Mouse (Mus musculus) forebrain, postnatal 0 days (tissue): ENCODE data around the gene Ssxb10. TPM values are rescaled to one million over a fixed set of nuclear protein-coding genes. Genes with fewer than 3 reads are reported as not detected.
A peak's percentile ranks its signal among the peaks of the same experiment; 100 is the strongest.
"Not testable (repeated sequence)": the region's sequence is repeated elsewhere in the genome, so short reads cannot be mapped to it uniquely, and the experiment has no call there.

ENCODE experiments used
- ATAC-seq: fragments of 200-750 bp; cut with Nextera tagmentation; 2 replicates; pipeline ENCODE4 v1.8.0; 2017; ENCODE audit warnings: mild to moderate bottlenecking, moderate library complexity
- DNase-seq: peaks from one replicate; pipeline ENCODE4 v3.0.0-alpha.2; 2015
- H3K27ac ChIP-seq: fragments of 300-500 bp; sonication (generic); 2 replicates; pipeline ENCODE4 v1.5.1; 2014; ENCODE audit warnings: low read depth, mild to moderate bottlenecking, antibody characterized with exemption, low read length, moderate library complexity, mixed read lengths
- H3K27me3 ChIP-seq: fragments of 300-500 bp; sonication (generic); 2 replicates; pipeline ENCODE4 v1.6.1; 2014; ENCODE audit warnings: mild to moderate bottlenecking, low read length, mixed read lengths; ENCODE audit not compliant: insufficient read depth
- H3K36me3 ChIP-seq: fragments of 300-500 bp; sonication (generic); 2 replicates; pipeline ENCODE4 v1.6.1; 2014; ENCODE audit warnings: mild to moderate bottlenecking, moderate library complexity; ENCODE audit not compliant: insufficient read depth
- H3K4me1 ChIP-seq: fragments of 300-500 bp; sonication (generic); 2 replicates; pipeline ENCODE4 v1.6.1; 2014; ENCODE audit warnings: antibody characterized with exemption; ENCODE audit not compliant: insufficient read depth
- H3K4me2 ChIP-seq: fragments of 300-500 bp; sonication (generic); 2 replicates; pipeline ENCODE4 v1.6.1; 2014; ENCODE audit warnings: low read depth, mild to moderate bottlenecking, moderate library complexity
- H3K4me3 ChIP-seq: fragments of 300-500 bp; sonication (generic); 2 replicates; pipeline ENCODE4 v1.5.1; 2014; ENCODE audit warnings: low read depth, low read length, mixed read lengths
- H3K9ac ChIP-seq: fragments of 300-500 bp; sonication (generic); 2 replicates; pipeline ENCODE4 v1.6.1; 2014; ENCODE audit warnings: mild to moderate bottlenecking
- H3K9me3 ChIP-seq: fragments of 300-500 bp; sonication (generic); 2 replicates; pipeline ENCODE4 v1.6.1; 2016; ENCODE audit warnings: low read length
- CTCF ChIP-seq: sonication (generic); IDR thresholded peaks from 2 replicates; pipeline ENCODE4 v1.5.1; 2016; ENCODE audit warnings: antibody characterized with exemption, control low read depth, low read depth
- WGBS: fragments of 180-500 bp; shearing (Covaris S2); extraction: QIAGEN DNeasy Blood & Tissue Kit; methylation state at CpG from one replicate; pipeline ENCODE4 v1.1.7; 2014; 5-methylcytosine and 5-hydroxymethylcytosine counted together
- polyA plus RNA-seq: library from polyadenylated mRNA; unstranded; fragments of >200 nt; fragmentation: Nextera tagmentation; extraction: Ambion mirVana; gene quantifications from 2 replicates; pipeline ENCODE4 v1.2.1, GENCODE M21; 2015
- total RNA-seq: library from RNA; depleted of rRNA; stranded (reverse); fragments of >200 nt; gene quantifications from 2 replicates; pipeline ENCODE4 v1.2.3, GENCODE M21; 2014; rRNA removed

Gene Ssxb10
- total RNA-seq (not detected in 2 replicates), polyA plus RNA-seq (not detected in 2 replicates)

GRCm38 (mm10) chrX:8327124-8327523 lies at the start of gene Ssxb10:
Gene Ssxb10, plus strand, starts transcription at chrX:8327424.
- H3K4me3 ChIP-seq: no peak within 1 kb of the TSS
- no peak within 1 kb of the TSS for H3K4me2 ChIP-seq
- no peaks in the 10 kb centered on the region for H3K36me3 ChIP-seq
- no peaks in the 10 kb centered on the region for H3K4me1 ChIP-seq
- no peaks in the 10 kb centered on the region for H3K27me3 ChIP-seq
- H3K27ac ChIP-seq: no peak within 1 kb of the TSS
- no peak within 1 kb of the TSS for H3K9ac ChIP-seq
- H3K9me3 ChIP-seq: no peaks in the 10 kb centered on the region
- no peak for DNase-seq
- ATAC-seq: no peak
- TF ChIP-seq CTCF: no peak
- 53% methylated on average over 2 of the region's 2 CpGs for WGBS

GRCm38 (mm10) chrX:8288621-8289020 lies 38.6 kb upstream of the Ssxb10 start:
- no peaks in the 10 kb centered on the region for H3K36me3 ChIP-seq
- no peaks in the 10 kb centered on the region for H3K9me3 ChIP-seq
- 77% methylated on average over 5 of the region's 5 CpGs for WGBS
- no peak overlapping the region for H3K4me3 ChIP-seq
- DNase-seq (no peak), ATAC-seq (no peak)
- no peak for TF ChIP-seq CTCF
- H3K27ac ChIP-seq: no peak overlapping the region
- no peaks in the 10 kb centered on the region for H3K27me3 ChIP-seq
- no peaks in the 10 kb centered on the region for H3K4me1 ChIP-seq
- no peak overlapping the region for H3K9ac ChIP-seq
- no peak overlapping the region for H3K4me2 ChIP-seq

DNA sequence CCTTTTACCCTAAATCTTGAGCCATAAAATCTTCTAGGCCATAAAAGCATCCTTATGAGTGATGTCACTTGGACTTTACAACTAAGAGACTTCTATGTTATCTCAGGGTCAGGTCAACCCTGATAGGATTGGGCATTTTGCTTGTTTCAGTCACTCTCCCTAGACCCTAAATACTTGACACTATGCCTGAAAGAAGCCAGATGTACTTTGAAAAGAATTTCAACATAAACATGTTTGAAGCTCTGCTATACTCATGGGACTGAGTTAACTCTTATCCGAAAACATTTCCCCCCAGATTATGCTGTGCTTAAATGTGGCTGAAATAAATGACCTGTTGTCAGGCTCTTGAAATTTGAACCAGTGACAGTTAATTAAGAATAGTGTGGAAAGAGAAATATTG lies 17.9 kb upstream of the Ssxb10 start:
- H3K36me3 ChIP-seq: no peaks in the 10 kb centered on the region
- no peaks in the 10 kb centered on the region for H3K9me3 ChIP-seq
- no peaks in the 10 kb centered on the region for H3K27me3 ChIP-seq
- no peak overlapping the region for H3K9ac ChIP-seq
- DNase-seq: no peak
- WGBS: 93% methylated on average over 1 of the region's 1 CpGs
- H3K27ac ChIP-seq: no peak overlapping the region
- no peak overlapping the region for H3K4me3 ChIP-seq
- H3K4me2 ChIP-seq: no peak overlapping the region
- no peak for TF ChIP-seq CTCF
- no peaks in the 10 kb centered on the region for H3K4me1 ChIP-seq
- no peak for ATAC-seq

GRCm38 (mm10) chrX:8314905-8315304 lies 12.3 kb upstream of the Ssxb10 start:
- 11% methylated on average over 7 of the region's 7 CpGs for WGBS
- not testable (repeated sequence) for ATAC-seq, DNase-seq

DNA sequence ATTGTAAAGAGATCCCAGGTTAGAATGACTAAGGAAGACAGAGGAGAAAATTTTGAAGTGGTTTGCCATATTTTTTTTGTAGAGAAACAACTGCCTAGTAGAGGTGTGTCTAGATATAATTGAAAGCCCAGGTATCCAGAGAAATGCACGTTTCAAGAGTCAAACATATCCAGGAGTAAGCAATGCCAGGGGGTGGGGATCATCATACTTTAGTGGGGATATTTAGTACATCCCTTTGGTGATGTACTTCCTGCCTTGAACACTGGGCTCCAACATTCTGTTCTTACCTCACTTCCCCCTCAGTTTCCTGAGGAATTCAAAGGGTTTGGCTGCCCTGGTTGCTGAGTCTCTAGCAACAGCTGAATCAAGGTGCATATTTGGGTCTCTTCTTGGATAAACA lies 39.5 kb downstream of the Ssxb10 start, which contains the start of gene Ssxb9:
Gene Ssxb9 (plus strand): TSS at position 301 of the 400 bp plus-strand sequence.
- H3K4me3 ChIP-seq, H3K4me1 ChIP-seq, H3K36me3 ChIP-seq, H3K9ac ChIP-seq, ATAC-seq, H3K27me3 ChIP-seq, DNase-seq, H3K27ac ChIP-seq, H3K9me3 ChIP-seq, H3K4me2 ChIP-seq: not testable (repeated sequence)
- 32% methylated on average over 1 of the region's 1 CpGs for WGBS

More at GRCm38 (mm10) chrX:8314905-8315304, 12.3 kb upstream of the Ssxb10 start:
- H3K4me2 ChIP-seq, H3K9me3 ChIP-seq, H3K27me3 ChIP-seq, H3K9ac ChIP-seq, H3K4me1 ChIP-seq, H3K36me3 ChIP-seq, H3K27ac ChIP-seq, H3K4me3 ChIP-seq: not testable (repeated sequence)
- TF ChIP-seq CTCF: peak; percentile 30

Other genes with a start within 250 kb of the Ssxb10 start
- gene Was, start 236.9 kb upstream of the Ssxb10 start, total RNA-seq: 0.81 and 0.85 TPM in 2 replicates
- gene Was, start 236.9 kb upstream of the Ssxb10 start, polyA plus RNA-seq: 0.09 and 0.30 TPM in 2 replicates
- 261 and 316 TPM in 2 replicates for gene Wdr13, start 194.5 kb upstream of the Ssxb10 start, total RNA-seq
- gene Wdr13, start 194.5 kb upstream of the Ssxb10 start, polyA plus RNA-seq: 45.2 and 58.4 TPM in 2 replicates
- 581 and 651 TPM in 2 replicates for gene Rbm3, start 181.5 kb upstream of the Ssxb10 start, total RNA-seq
- gene Rbm3, start 181.5 kb upstream of the Ssxb10 start, polyA plus RNA-seq: 541 and 677 TPM in 2 replicates
- gene Tbc1d25, start 151.2 kb upstream of the Ssxb10 start, total RNA-seq: 16.3 and 19.3 TPM in 2 replicates
- gene Tbc1d25, start 151.2 kb upstream of the Ssxb10 start, polyA plus RNA-seq: 19.4 and 22.7 TPM in 2 replicates
- 11.3 and 14.3 TPM in 2 replicates for gene Ebp, start 133.9 kb upstream of the Ssxb10 start, total RNA-seq
- 20.0 and 23.9 TPM in 2 replicates for gene Ebp, start 133.9 kb upstream of the Ssxb10 start, polyA plus RNA-seq
- gene Porcn, start 120.9 kb upstream of the Ssxb10 start, total RNA-seq: 37.0 and 45.8 TPM in 2 replicates
- gene Porcn, start 120.9 kb upstream of the Ssxb10 start, polyA plus RNA-seq: 39.4 and 46.6 TPM in 2 replicates
- 36.9 and 44.9 TPM in 2 replicates for gene Ftsj1, start 75.0 kb upstream of the Ssxb10 start, total RNA-seq
- gene Ftsj1, start 75.0 kb upstream of the Ssxb10 start, polyA plus RNA-seq: 40.0 and 45.4 TPM in 2 replicates
- gene Slc38a5, start 56.3 kb upstream of the Ssxb10 start, total RNA-seq: 15.3 and 20.8 TPM in 2 replicates
- 21.5 and 25.0 TPM in 2 replicates for gene Slc38a5, start 56.3 kb upstream of the Ssxb10 start, polyA plus RNA-seq
- gene Ssxb9, start 39.6 kb downstream of the Ssxb10 start, total RNA-seq: not detected in 2 replicates
- not detected in 2 replicates for gene Ssxb9, start 39.6 kb downstream of the Ssxb10 start, polyA plus RNA-seq
- not detected in 2 replicates for gene Ssxb1, start 85.9 kb downstream of the Ssxb10 start, total RNA-seq
- not detected in 2 replicates for gene Ssxb1, start 85.9 kb downstream of the Ssxb10 start, polyA plus RNA-seq
- not detected in 2 replicates for gene Ssxb2, start 134.3 kb downstream of the Ssxb10 start, total RNA-seq
- not detected in 2 replicates for gene Ssxb2, start 134.3 kb downstream of the Ssxb10 start, polyA plus RNA-seq
- not detected in 2 replicates for gene Gm14459, start 197.5 kb downstream of the Ssxb10 start, total RNA-seq
- not detected in 2 replicates for gene Gm14459, start 197.5 kb downstream of the Ssxb10 start, polyA plus RNA-seq
- not detected in 2 replicates for gene Ssxb6, start 220.8 kb downstream of the Ssxb10 start, total RNA-seq
- not detected in 2 replicates for gene Ssxb6, start 220.8 kb downstream of the Ssxb10 start, polyA plus RNA-seq